8 mouse cellular contexts compared by ENCODE assay signal in genomic region chr8:10926518-10926915, GRCm38 (mm10).
DNase-seq lines count a peak whose midpoint lies in the region; ATAC-seq lines count a peak whose summit lies in the region.
"Had no signal": no experiment of that assay in that cellular context is flagged by ENCODE, and none has a peak within 500 bp of the region (broad histone marks: within the 10 kb centered on the region; RNA-seq: fewer than 3 reads in every experiment).

No protein-coding gene starts in this region.

- H3K27ac ChIP-seq in forebrain, embryonic 11.5 days (ENCODE audit: low read depth, low read length): peak overlapping the region; percentile 93
- peak overlapping the region; percentile 69 for H3K27ac ChIP-seq in hindbrain, embryonic 15.5 days (replicated peaks)
- H3K27ac ChIP-seq in stomach, embryonic 16.5 days (ENCODE audit: low read length): no peak overlapping the region; the same call in 1 of the 2 replicates

- ATAC-seq in forebrain, embryonic 11.5 days (replicated peaks; ENCODE audit: low FRiP score): no peak
- no peak for ATAC-seq in hindbrain, embryonic 15.5 days (ENCODE audit: low FRiP score, low read depth)
- ATAC-seq in stomach, embryonic 16.5 days (ENCODE audit: insufficient read depth, low FRiP score): no peak

- peak overlapping the region; percentile 45 for H3K4me2 ChIP-seq in forebrain, embryonic 11.5 days (ENCODE audit: low read depth, low read length, severe bottlenecking)
- H3K4me2 ChIP-seq in hindbrain, embryonic 15.5 days: no peak overlapping the region
- no peak overlapping the region for H3K4me2 ChIP-seq in stomach, embryonic 16.5 days (ENCODE audit: low read depth, low read length)

- no peaks in the 10 kb centered on the region for H3K9me3 ChIP-seq in forebrain, embryonic 11.5 days (ENCODE audit: control insufficient read depth, low read length)
- H3K9me3 ChIP-seq in hindbrain, embryonic 15.5 days: no peaks in the 10 kb centered on the region
- no peaks in the 10 kb centered on the region for H3K9me3 ChIP-seq in stomach, embryonic 16.5 days (replicated peaks; ENCODE audit: control insufficient read depth, low read length)

- peaks cover 4% of the 10 kb centered on the region; the same call in 1 of the 2 replicates for H3K27me3 ChIP-seq in forebrain, embryonic 11.5 days (ENCODE audit: control insufficient read depth, insufficient read depth, low read length)
- peaks cover 10% of the 10 kb centered on the region for H3K27me3 ChIP-seq in hindbrain, embryonic 15.5 days
- H3K27me3 ChIP-seq in stomach, embryonic 16.5 days (ENCODE audit: control insufficient read depth, insufficient read depth, low read length): no peaks in the 10 kb centered on the region; the same call in 1 of the 2 replicates

- H3K9ac ChIP-seq in forebrain, embryonic 11.5 days (ENCODE audit: low read length): peak overlapping the region; percentile 33
- H3K9ac ChIP-seq in hindbrain, embryonic 15.5 days: no peak overlapping the region
- peak overlapping the region; percentile 54; the same call in 1 of the 2 replicates for H3K9ac ChIP-seq in stomach, embryonic 16.5 days (ENCODE audit: low read length)
- H3K9ac ChIP-seq: lung, embryonic 14.5 days had no signal

- no peaks in the 10 kb centered on the region for H3K36me3 ChIP-seq in forebrain, embryonic 11.5 days (ENCODE audit: control insufficient read depth, insufficient read depth, low read length)
- H3K36me3 ChIP-seq in hindbrain, embryonic 15.5 days: no peaks in the 10 kb centered on the region
- no peaks in the 10 kb centered on the region for H3K36me3 ChIP-seq in stomach, embryonic 16.5 days (ENCODE audit: control insufficient read depth, insufficient read depth, low read length)

- H3K4me1 ChIP-seq in forebrain, embryonic 11.5 days (replicated peaks; ENCODE audit: control insufficient read depth, insufficient read depth, low read length): peaks cover 46% of the 10 kb centered on the region
- peaks cover 51% of the 10 kb centered on the region for H3K4me1 ChIP-seq in hindbrain, embryonic 15.5 days (replicated peaks)
- H3K4me1 ChIP-seq in stomach, embryonic 16.5 days (ENCODE audit: control insufficient read depth, insufficient read depth, low read length): peaks cover 58% of the 10 kb centered on the region

- DNase-seq in right cerebral cortex, adult 18-20 months: peak; percentile 33
- DNase-seq in right cerebral cortex, postnatal 4 days: no peak
- DNase-seq in forebrain, embryonic 11.5 days (ENCODE audit: low spot score): no peak
- DNase-seq in cerebellum, adult 9-11 months: no peak
- no peak for DNase-seq in kidney, adult 11 months

- no peak overlapping the region for H3K4me3 ChIP-seq in forebrain, embryonic 11.5 days (ENCODE audit: low read depth, low read length)
- no peak overlapping the region for H3K4me3 ChIP-seq in hindbrain, embryonic 15.5 days
- H3K4me3 ChIP-seq in stomach, embryonic 16.5 days (replicated peaks; ENCODE audit: low read length): no peak overlapping the region
